Mouse (Mus musculus): ENCODE data around the gene Chchd6. TPM values are rescaled to one million over a fixed set of nuclear protein-coding genes. Genes with fewer than 3 reads are reported as not detected.
A peak's percentile ranks its signal among the peaks of the same experiment; 100 is the strongest.

The Chchd6 gene
- polyA plus RNA-seq (2012; ENCODE audit: insufficient read depth, low replicate concordance) = 31.1 and 42.5 TPM in 2 replicates

DNA sequence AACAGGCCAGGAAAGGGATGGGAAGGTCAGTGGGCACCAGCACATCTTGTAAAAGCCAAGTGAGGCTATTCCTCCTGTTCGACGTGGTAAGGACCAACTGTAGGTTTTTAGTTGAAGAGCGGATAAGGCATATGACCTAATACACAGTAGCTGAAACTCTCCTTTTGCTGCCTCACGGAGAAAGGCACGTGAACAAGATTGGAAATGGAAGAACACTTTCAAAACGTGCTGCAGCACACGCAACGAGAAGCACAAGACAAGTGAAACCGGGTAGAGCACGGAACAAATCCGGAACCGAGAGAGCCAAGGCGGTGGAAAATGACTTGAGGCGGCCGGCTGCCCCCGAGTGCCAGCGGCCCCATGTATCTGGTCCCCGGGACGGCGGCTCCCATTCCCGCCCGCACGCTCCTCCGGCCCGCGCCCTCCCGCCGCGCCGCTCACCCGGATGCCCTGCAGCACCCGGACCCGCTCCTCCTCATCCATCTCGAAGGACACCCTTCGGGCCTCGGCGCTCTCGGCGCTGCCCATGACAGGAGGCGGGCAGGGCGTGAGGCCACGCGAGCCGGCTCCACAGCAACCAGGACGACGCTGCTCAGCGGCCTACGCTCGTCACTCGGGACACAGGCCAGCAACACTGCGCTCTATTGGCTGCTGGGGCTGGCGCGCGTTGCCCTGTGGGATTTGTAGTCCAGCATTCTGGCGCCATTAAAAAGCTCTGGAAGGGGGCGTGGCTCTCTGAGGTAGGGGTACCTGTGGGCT lies at the start of gene Chchd6:
Chchd6 (minus strand) TSS at position 635 of the 759 bp plus-strand sequence.
- H3K27me3 ChIP-seq (replicated peaks) = no peaks in the 10 kb centered on the region
- peaks cover 7% of the 10 kb centered on the region for H3K9me3 ChIP-seq
- peak within 1 kb of the TSS; percentile 96 for H3K4me3 ChIP-seq (replicated peaks)
- H3K36me3 ChIP-seq (replicated peaks; ENCODE audit: low read length) = no peaks in the 10 kb centered on the region
- peaks cover 58% of the 10 kb centered on the region for H3K4me1 ChIP-seq
- TF ChIP-seq FLI1 (IDR thresholded peaks at IDR 0.05; ENCODE audit: low read length) = no peak
- TF ChIP-seq GATA1 (IDR thresholded peaks at IDR 0.05; ENCODE audit: borderline replicate concordance, low read length) = no peak

DNA sequence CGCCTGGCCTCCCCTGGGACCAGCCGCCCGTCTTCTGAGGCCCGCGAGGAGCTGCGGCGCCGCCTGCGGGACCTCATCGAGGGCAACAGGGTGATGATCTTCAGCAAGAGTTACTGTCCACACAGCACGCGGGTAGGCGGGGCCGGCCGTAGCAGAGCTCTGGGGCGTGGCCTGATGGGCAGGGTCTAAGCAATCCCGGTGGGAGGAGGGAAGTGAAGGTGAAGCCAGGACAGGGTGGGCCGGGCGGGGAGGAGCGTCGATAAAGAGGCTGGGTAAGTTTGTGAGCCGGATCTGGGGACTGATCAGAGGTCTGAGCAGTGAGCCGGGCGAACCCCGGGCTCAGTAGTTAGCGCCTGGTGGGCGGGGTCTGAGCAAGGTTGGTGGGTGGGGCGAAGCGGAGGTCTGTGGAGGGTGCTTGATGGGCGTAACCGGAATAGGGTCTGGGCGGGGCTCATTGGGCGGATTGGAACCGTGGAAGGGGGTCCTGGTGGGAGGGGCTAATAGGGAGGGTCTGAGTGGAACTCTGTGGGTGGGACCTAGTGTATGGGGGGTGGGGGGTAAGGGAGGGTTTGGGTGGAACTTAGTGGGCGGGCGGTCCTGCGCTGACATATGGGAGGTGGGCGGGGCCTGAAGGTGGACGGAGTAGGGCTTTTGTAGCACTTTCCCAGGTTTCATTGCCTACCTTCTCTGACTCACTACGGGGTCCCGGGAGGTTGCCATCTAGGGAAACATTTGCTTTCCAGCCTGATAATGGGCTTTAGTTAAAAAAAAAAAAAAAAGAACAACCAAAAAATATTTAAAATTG lies 49.0 kb upstream of the Chchd6 start:
- Histone ChIP-seq H3K9me3 (no peaks in the 10 kb centered on the region), H3K4me3 (replicated peaks) (peak overlapping the region; percentile 92), H3K27me3 (replicated peaks) (peaks cover 30% of the 10 kb centered on the region), H3K36me3 (replicated peaks; ENCODE audit: low read length) (no peaks in the 10 kb centered on the region), H3K4me1 (peaks cover 18% of the 10 kb centered on the region)
- TF ChIP-seq FLI1 (IDR thresholded peaks at IDR 0.05; ENCODE audit: low read length) (no peak), GATA1 (IDR thresholded peaks at IDR 0.05; ENCODE audit: borderline replicate concordance, low read length) (no peak)

DNA sequence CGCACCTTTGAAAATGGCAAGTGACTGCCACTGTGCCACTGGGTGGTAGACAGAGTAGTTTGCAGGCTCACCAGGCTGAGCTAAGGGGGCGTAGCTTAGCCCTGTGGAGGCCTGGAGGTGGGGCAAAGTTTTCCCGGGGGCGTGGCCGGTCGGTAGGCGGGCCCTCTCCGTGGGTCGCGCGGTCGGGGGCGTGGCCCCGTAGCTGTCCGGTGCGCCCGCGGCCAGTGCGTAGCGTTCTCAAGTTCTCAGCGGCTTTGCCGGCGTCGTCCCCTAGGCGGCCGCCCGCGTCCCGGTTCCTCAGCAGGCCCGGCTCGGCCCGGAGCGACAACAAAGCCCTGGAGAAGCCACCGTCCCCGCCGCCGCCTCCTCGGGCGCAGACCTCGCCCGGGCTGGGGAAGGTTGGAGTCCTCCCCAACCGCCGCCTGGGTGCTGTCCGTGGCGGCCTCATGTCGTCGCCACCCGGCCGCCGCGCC lies 48.4 kb upstream of the Chchd6 start, which contains the start of gene Txnrd3:
Txnrd3 (plus strand) TSS at position 191 of the 473 bp plus-strand sequence.
- Histone ChIP-seq H3K9me3 (no peaks in the 10 kb centered on the region), H3K4me1 (peaks cover 18% of the 10 kb centered on the region), H3K36me3 (replicated peaks; ENCODE audit: low read length) (no peaks in the 10 kb centered on the region), H3K27me3 (replicated peaks) (peaks cover 37% of the 10 kb centered on the region), H3K4me3 (replicated peaks) (peak within 1 kb of the TSS; percentile 92)
- TF ChIP-seq FLI1 (IDR thresholded peaks at IDR 0.05; ENCODE audit: low read length) = no peak
- no peak for TF ChIP-seq GATA1 (IDR thresholded peaks at IDR 0.05; ENCODE audit: borderline replicate concordance, low read length)

- H3K4me1 ChIP-seq = peaks cover 25% of the 10 kb centered on the region
- H3K36me3 ChIP-seq (replicated peaks; ENCODE audit: low read length) = no peaks in the 10 kb centered on the region
- 0 out of 2 replicates have a peak, but pooled peaks cover 7% of the 10 kb centered on the region for H3K9me3 ChIP-seq
- TF ChIP-seq FLI1 (IDR thresholded peaks at IDR 0.05; ENCODE audit: low read length) = no peak
- H3K4me3 ChIP-seq (replicated peaks) = no peak overlapping the region
- H3K27me3 ChIP-seq (replicated peaks) = peaks cover 60% of the 10 kb centered on the region
Measured at GRCm38 (mm10) chr6:89639025-89639424, 43.6 kb upstream of the Chchd6 start.

- TF ChIP-seq FLI1 (IDR thresholded peaks at IDR 0.05; ENCODE audit: low read length) = no peak
- TF ChIP-seq GATA1 (IDR thresholded peaks at IDR 0.05; ENCODE audit: borderline replicate concordance, low read length) = no peak
- H3K36me3 ChIP-seq (replicated peaks; ENCODE audit: low read length) = no peaks in the 10 kb centered on the region
- no peak overlapping the region for H3K4me3 ChIP-seq (replicated peaks)
- peaks cover 70% of the 10 kb centered on the region for H3K27me3 ChIP-seq (replicated peaks)
- H3K9me3 ChIP-seq = 0 out of 2 replicates have a peak, but pooled peaks cover 7% of the 10 kb centered on the region
- H3K4me1 ChIP-seq = peaks cover 25% of the 10 kb centered on the region
Measured at GRCm38 (mm10) chr6:89637977-89638376, 42.5 kb upstream of the Chchd6 start.

- H3K4me3 ChIP-seq (replicated peaks) = no peak overlapping the region
Measured at GRCm38 (mm10) chr6:89634400-89634799, 38.9 kb upstream of the Chchd6 start.

DNA sequence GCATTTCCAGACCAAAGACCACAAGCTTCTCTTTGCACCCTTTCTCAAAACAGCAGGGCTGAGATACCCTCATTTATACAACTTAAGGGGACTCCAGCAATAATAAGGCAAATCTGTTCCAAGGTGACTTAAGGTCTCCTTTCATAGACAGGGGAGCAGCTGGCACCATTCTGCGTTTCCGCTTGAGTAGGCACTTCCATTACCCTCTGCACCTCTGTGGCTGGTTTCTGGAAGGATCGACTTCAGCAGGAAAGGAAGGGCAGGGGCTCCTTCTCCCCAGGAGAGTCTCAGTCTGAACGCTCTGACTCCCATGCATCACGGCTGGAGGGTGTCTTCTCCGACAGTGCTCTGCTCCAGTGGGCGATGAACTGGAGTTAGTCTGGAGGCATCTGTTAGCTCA lies 37.7 kb upstream of the Chchd6 start:
- 0 out of 2 replicates have a peak, but pooled peaks cover 7% of the 10 kb centered on the region for H3K9me3 ChIP-seq
- TF ChIP-seq GATA1 (IDR thresholded peaks at IDR 0.05; ENCODE audit: borderline replicate concordance, low read length) = no peak
- no peaks in the 10 kb centered on the region for H3K36me3 ChIP-seq (replicated peaks; ENCODE audit: low read length)

More at GRCm38 (mm10) chr6:89634400-89634799, 38.9 kb upstream of the Chchd6 start:
- no peak for TF ChIP-seq FLI1 (IDR thresholded peaks at IDR 0.05; ENCODE audit: low read length)
- no peak for TF ChIP-seq GATA1 (IDR thresholded peaks at IDR 0.05; ENCODE audit: borderline replicate concordance, low read length)
- H3K27me3 ChIP-seq (replicated peaks) = peaks cover 84% of the 10 kb centered on the region
- 0 out of 2 replicates have a peak, but pooled peaks cover 7% of the 10 kb centered on the region for H3K9me3 ChIP-seq
- peaks cover 33% of the 10 kb centered on the region for H3K4me1 ChIP-seq
- no peaks in the 10 kb centered on the region for H3K36me3 ChIP-seq (replicated peaks; ENCODE audit: low read length)

DNA sequence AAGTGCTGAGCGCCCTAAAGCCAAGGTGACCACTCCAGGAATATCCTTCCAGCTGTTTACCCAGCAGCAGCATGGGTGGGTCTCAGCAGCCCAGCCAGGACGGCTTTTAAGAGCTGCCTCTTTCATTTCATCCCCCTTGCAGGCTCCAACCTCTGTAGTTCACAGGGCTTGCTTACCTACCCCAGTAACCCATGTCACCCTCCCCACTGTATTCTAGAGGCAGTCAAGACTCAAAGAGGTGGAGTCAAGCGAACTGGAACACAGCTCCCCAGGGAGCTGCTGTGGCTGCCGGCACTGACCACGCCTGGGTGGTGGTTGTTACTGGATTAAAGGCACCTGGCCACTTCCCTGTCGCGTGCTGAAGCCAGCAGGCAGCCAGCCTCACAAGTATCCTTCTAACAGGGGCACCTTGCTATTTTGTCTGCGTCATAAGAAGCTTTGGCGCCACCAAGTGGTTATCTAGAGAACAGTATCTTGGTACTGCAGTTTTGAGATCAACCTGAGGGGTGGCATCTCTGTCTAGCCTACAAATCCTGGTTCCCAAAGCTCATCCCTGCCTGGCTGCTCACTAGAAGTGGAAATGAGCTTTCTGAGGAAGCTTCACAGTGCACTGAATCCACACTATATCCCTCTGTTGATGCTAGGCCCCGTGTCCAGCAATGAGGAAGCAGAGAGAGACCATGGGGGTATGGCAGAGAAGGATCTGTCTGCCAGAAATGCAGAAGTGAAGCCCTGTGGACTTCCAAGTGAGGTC lies 36.5 kb upstream of the Chchd6 start:
- H3K36me3 ChIP-seq (replicated peaks; ENCODE audit: low read length) = no peaks in the 10 kb centered on the region

More for the DNA sequence above, 37.7 kb upstream of the Chchd6 start:
- H3K4me1 ChIP-seq = peaks cover 35% of the 10 kb centered on the region
- H3K27me3 ChIP-seq (replicated peaks) = peaks cover 84% of the 10 kb centered on the region
- H3K4me3 ChIP-seq (replicated peaks) = no peak overlapping the region

More for the DNA sequence above, 36.5 kb upstream of the Chchd6 start:
- H3K27me3 ChIP-seq (replicated peaks) = peaks cover 83% of the 10 kb centered on the region
- no peak for TF ChIP-seq GATA1 (IDR thresholded peaks at IDR 0.05; ENCODE audit: borderline replicate concordance, low read length)
- TF ChIP-seq FLI1 (IDR thresholded peaks at IDR 0.05; ENCODE audit: low read length) = no peak
- H3K4me1 ChIP-seq = peaks cover 39% of the 10 kb centered on the region
- 0 out of 2 replicates have a peak, but pooled peaks cover 3% of the 10 kb centered on the region for H3K9me3 ChIP-seq
- peak overlapping the region; percentile 51 for H3K4me3 ChIP-seq (replicated peaks)

Measured in megakaryocyte, embryonic 14.5 days (primary cell).